10 mouse cellular contexts compared by ENCODE assay signal in the genomic region with DNA sequence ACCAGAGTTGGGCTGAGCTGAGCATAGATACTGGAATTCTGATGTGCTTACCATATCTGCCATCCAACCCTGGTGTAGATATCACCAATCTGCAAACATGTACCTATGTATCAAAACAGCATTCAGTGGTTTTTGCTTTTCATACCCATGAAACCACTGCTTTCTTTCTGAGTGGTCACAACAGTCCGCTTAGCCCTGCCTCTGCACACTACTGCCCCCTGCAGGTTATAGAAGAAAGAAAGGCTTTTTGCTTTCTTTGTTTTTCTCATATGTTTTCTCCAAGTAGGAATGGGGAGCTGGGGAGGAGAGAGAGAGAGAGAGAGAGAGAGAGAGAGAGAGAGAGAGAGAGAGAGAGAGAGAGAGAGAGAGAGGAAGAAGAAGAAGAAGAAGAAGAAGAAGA.
DNase-seq lines count a peak whose midpoint lies in the region; ATAC-seq and TF ChIP-seq lines count a peak whose summit lies in the region.
"Had no signal": no experiment of that assay in that cellular context is flagged by ENCODE, and none has a peak within 500 bp of the region (broad histone marks: within the 10 kb centered on the region; RNA-seq: fewer than 3 reads in every experiment).

No protein-coding gene starts in this region.

- no peak for TF ChIP-seq EP300 in MEL (IDR thresholded peaks at IDR 0.05; ENCODE audit: low read depth in 1 of 2, low read length in 2 of 2)

- no peak overlapping the region for H3K9ac ChIP-seq in MEL (ENCODE audit: control insufficient read depth, low read depth, low read length, poor library complexity, severe bottlenecking)

- peak; percentile 73 for TF ChIP-seq CTCF in layer of hippocampus, adult 2 months (conservative IDR thresholded peaks at IDR 0.05)
- TF ChIP-seq CTCF in MEL (IDR thresholded peaks at IDR 0.05 in 2 of 3, conservative IDR thresholded peaks at IDR 0.05 in 1 of 3; ENCODE audit: control insufficient read depth in 1 of 3, insufficient read depth in 1 of 3, low read depth in 2 of 3, low read length in 3 of 3, poor library complexity in 1 of 3, severe bottlenecking in 1 of 3) = peak; percentile 25 to 38 (median 31); a peak in 4 of 6 replicates

- H3K4me1 ChIP-seq in MEL (ENCODE audit: control insufficient read depth in 1 of 2, insufficient read depth in 2 of 2, low read length in 2 of 2) = no peaks in the 10 kb centered on the region

- no peaks in the 10 kb centered on the region for H3K9me3 ChIP-seq in MEL (replicated peaks; ENCODE audit: insufficient read depth, low read length)

- TF ChIP-seq RAD21 in MEL (IDR thresholded peaks at IDR 0.05; ENCODE audit: low read depth, low read length) = peak; percentile 31

- no peak for TF ChIP-seq POLR2A in MEL (IDR thresholded peaks at IDR 0.05; ENCODE audit: control insufficient read depth in 1 of 2, insufficient read depth in 1 of 2, low read depth in 1 of 2, low read length in 2 of 2, poor library complexity in 1 of 2)

- no peaks in the 10 kb centered on the region for H3K36me3 ChIP-seq in MEL (ENCODE audit: control insufficient read depth in 1 of 2, insufficient read depth in 2 of 2, low read length in 2 of 2)

- H3K4me3 ChIP-seq in layer of hippocampus, adult 2 months = no peak overlapping the region
- H3K4me3 ChIP-seq in MEL (ENCODE audit: control insufficient read depth in 1 of 2, insufficient read depth in 1 of 2, low read depth in 2 of 2, low read length in 2 of 2) = no peak overlapping the region
- H3K4me3 ChIP-seq: erythroblast, embryonic 14.5 days had no signal

- peak; percentile 4 to 5 for DNase-seq in cerebellum, adult 18-20 months
- DNase-seq in cerebellum, postnatal 4 days (ENCODE audit: low spot score in 2 of 2) = no peak
- peak in 1 of 2 experiments; percentile 18 for DNase-seq in layer of hippocampus, adult 2 months (ENCODE audit: low spot score in 2 of 2)
- DNase-seq in layer of hippocampus, postnatal 25 days (ENCODE audit: extremely low spot score in 1 of 2, low spot score in 1 of 2) = no peak
- peak; percentile 4 for DNase-seq in MEL (ENCODE audit: low read depth, low spot score)
- DNase-seq in hindlimb bud, embryonic 11.5 days (ENCODE audit: extremely low spot score, low read depth, low spot score) = peak; percentile 14
- no peak for DNase-seq in thymus, postnatal 10 days (ENCODE audit: low spot score in 2 of 2)
- DNase-seq: layer of hippocampus, adult 9-11 months had no signal

- no peaks in the 10 kb centered on the region for H3K79me2 ChIP-seq in MEL (ENCODE audit: control insufficient read depth, insufficient read depth, low read length, poor library complexity)

- no peaks in the 10 kb centered on the region for H3K27me3 ChIP-seq in MEL (ENCODE audit: control insufficient read depth in 1 of 2, insufficient read depth in 2 of 2, low read length in 2 of 2)

- no peak overlapping the region for H3K27ac ChIP-seq in layer of hippocampus, adult 2 months
- H3K27ac ChIP-seq in MEL (ENCODE audit: control insufficient read depth, low read depth, low read length) = no peak overlapping the region

- no peak for ATAC-seq in inflammation-experienced regulatory T-cells, adult 6 months

TF ChIP-seq in MEL, 35 proteins besides CTCF, POLR2A, EP300 and RAD21:
- TF ChIP-seq ZC3H11A (IDR thresholded peaks at IDR 0.05; ENCODE audit: low read depth, low read length) = peak; percentile 7; the same call in 1 of the 2 replicates
- TF ChIP-seq NELFE (IDR thresholded peaks at IDR 0.05; ENCODE audit: low read depth, low read length) = no peak
- no peak for TF ChIP-seq JUND (IDR thresholded peaks at IDR 0.05; ENCODE audit: low read depth, low read length)
- peak; percentile 33 for TF ChIP-seq SMC3 (IDR thresholded peaks at IDR 0.05; ENCODE audit: low read depth, low read length)
TF ChIP-seq in MEL: peak in this region for 2.

Comparison
In these comparisons a context has a peak if more than half of its experiments do, and no peak if none do; other contexts are left out.
1. DNase-seq: peak in cerebellum, adult 18-20 months (2 of 2), MEL (single experiment) and hindlimb bud, embryonic 11.5 days (single experiment); none in cerebellum, postnatal 4 days (0 of 2), layer of hippocampus, postnatal 25 days (0 of 2) and thymus, postnatal 10 days (0 of 2).